Mouse (Mus musculus) cerebellum, adult 11-12 months (tissue): ENCODE results near the gene 4931428F04Rik.

ENCODE experiments used
- DNase-seq: peaks from one replicate; pipeline ENCODE4 v3.0.0; 2022

Gene 4931428F04Rik

GRCm38 (mm10) chr8:105289805-105290460, at the start of gene 4931428F04Rik:
TSS of gene 4931428F04Rik (minus strand) at chr8:105289864.
- peak; percentile 86 for DNase-seq

GRCm38 (mm10) chr8:105338992-105339391, 49.3 kb upstream of the 4931428F04Rik start:
- no peak for DNase-seq

- DNase-seq: no peak
Measured at GRCm38 (mm10) chr8:105336373-105337130, 46.9 kb upstream of the 4931428F04Rik start.

GRCm38 (mm10) chr8:105332523-105332922, 42.9 kb upstream of the 4931428F04Rik start:
- no peak for DNase-seq

GRCm38 (mm10) chr8:105331931-105332330, 42.3 kb upstream of the 4931428F04Rik start:
- DNase-seq: no peak

- no peak for DNase-seq
Measured at GRCm38 (mm10) chr8:105331469-105331868, 41.8 kb upstream of the 4931428F04Rik start.

GRCm38 (mm10) chr8:105330325-105330724, 40.7 kb upstream of the 4931428F04Rik start:
- no peak for DNase-seq

- DNase-seq: no peak
Measured at GRCm38 (mm10) chr8:105326968-105327367, 37.3 kb upstream of the 4931428F04Rik start.

GRCm38 (mm10) chr8:105326141-105326672, 36.5 kb upstream of the 4931428F04Rik start, which contains the start of the genes Lrrc29 and Tmem208:
TSS of gene Lrrc29 (minus strand) at chr8:105326278.
TSS of gene Tmem208 (plus strand) at chr8:105326354.
- DNase-seq: peak; percentile 97

- peak; percentile 51 for DNase-seq
Measured at GRCm38 (mm10) chr8:105325641-105326093, 36.0 kb upstream of the 4931428F04Rik start.

- no peak for DNase-seq
Measured at GRCm38 (mm10) chr8:105323183-105323582, 33.5 kb upstream of the 4931428F04Rik start.

GRCm38 (mm10) chr8:105318662-105319190, 29.1 kb upstream of the 4931428F04Rik start:
- no peak for DNase-seq

- no peak for DNase-seq
Measured at GRCm38 (mm10) chr8:105317941-105318340, 28.3 kb upstream of the 4931428F04Rik start.

GRCm38 (mm10) chr8:105315073-105315769, 25.6 kb upstream of the 4931428F04Rik start:
- DNase-seq: peak; percentile 78

GRCm38 (mm10) chr8:105313622-105314402, 24.1 kb upstream of the 4931428F04Rik start:
- DNase-seq: no peak

GRCm38 (mm10) chr8:105312891-105313481, 23.3 kb upstream of the 4931428F04Rik start:
- DNase-seq: peak; percentile 70

GRCm38 (mm10) chr8:105311718-105312117, 22.1 kb upstream of the 4931428F04Rik start:
- DNase-seq: no peak

GRCm38 (mm10) chr8:105310118-105310517, 20.5 kb upstream of the 4931428F04Rik start:
- DNase-seq: peak; percentile 69

GRCm38 (mm10) chr8:105309142-105309847, 19.6 kb upstream of the 4931428F04Rik start:
- DNase-seq: peak; percentile 98

GRCm38 (mm10) chr8:105308428-105308827, 18.8 kb upstream of the 4931428F04Rik start:
- peak; percentile 69 for DNase-seq

GRCm38 (mm10) chr8:105307670-105308069, 18.0 kb upstream of the 4931428F04Rik start:
- peak; percentile 60 for DNase-seq
